Mouse (Mus musculus) heart, adult 8-10 months (tissue): ENCODE measurements around the gene Picalm. TPM values are rescaled to one million over a fixed set of nuclear protein-coding genes. Genes with fewer than 3 reads are reported as not detected.
A peak's percentile ranks its signal among the peaks of the same experiment; 100 is the strongest.

Experiments
- DNase-seq: peaks from one replicate; pipeline ENCODE4 v3.0.0; 2022; ENCODE audit warnings: low spot score
- total RNA-seq, 4 experiments: library from RNA; stranded (reverse); gene quantifications; 2 replicates each; pipeline ENCODE4 v1.2.4; 2022

Picalm gene
- 100 to 1,000 TPM in 2 of 4 experiments, 10 to 100 TPM in 2; 88.7 to 106 (median 101) TPM for total RNA-seq

DNA sequence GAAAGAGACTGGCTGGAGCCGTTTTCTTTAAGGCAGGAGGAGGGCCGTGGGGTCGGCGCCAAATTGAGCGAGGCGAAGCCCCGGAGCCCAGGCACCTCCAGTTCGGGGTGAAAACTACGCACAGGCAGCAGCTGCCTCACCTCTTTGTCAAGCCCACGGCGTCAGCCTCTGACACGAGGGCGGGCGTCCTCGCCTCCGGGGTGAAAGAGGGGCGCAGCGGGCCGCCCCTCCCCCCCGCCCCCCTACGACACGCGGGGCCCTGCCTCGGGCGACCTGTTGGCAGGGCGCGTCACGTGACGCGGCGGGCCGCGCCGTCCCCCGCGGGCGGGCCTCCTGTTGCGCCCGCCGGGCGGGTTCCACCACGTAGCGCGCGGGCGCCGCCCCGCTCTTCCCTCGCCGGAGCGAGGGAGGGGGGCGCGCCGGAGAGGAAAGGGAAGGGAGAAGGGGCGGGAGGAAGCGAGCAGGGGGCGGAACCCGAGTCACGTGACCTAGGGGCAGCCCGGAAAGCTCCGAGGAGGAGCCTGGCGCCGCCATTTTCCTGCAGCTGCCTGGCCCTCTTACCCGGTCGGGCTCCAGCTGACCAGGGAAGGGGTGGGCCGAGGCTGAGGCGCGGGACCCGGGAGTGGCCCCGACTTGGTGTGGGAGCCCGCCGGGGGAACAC lies at the start of gene Picalm:
Gene Picalm (plus strand): TSS at position 482 of the 661 bp plus-strand sequence.
- peak; percentile 97 for DNase-seq

DNA sequence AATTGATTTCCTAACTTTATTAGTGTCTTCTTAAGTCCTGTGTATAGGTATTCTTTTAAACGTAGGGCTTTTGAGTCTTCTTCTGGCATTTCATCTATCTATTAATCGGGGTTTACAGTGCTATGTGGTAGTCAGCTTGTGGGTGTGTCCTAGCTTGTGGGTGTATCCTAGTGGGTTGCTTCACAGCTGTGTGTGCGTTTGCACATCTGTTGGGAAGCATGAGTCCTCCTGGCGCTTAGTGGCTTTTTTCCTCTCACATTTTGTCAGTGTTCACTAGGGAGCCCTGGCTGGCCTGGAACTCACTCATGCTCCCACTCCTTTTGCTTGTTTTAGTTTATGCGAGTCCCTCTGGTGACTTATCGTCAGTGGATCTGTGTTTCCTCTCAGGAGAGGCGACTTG lies 46.2 kb upstream of the Picalm start:
- DNase-seq = no peak

DNA sequence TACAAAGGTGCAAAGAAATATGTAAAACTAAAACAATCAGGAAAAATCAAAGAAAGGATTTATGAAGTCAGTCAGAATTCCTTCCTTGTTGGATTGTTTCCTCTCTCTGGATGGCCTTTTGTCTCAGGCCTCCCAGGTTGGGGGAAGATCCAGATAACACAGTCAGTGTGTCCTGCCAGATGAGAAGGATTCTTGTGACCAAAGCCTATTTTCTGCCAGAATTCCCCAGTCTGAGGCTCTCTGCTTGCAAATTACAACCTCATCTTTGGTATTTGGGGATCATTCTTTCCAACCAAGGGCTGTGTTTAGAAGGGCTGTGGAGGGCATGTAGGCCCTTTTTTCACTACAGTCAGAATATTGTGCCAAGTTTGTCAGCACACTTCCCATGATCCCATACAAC lies 45.5 kb upstream of the Picalm start:
- no peak for DNase-seq

DNA sequence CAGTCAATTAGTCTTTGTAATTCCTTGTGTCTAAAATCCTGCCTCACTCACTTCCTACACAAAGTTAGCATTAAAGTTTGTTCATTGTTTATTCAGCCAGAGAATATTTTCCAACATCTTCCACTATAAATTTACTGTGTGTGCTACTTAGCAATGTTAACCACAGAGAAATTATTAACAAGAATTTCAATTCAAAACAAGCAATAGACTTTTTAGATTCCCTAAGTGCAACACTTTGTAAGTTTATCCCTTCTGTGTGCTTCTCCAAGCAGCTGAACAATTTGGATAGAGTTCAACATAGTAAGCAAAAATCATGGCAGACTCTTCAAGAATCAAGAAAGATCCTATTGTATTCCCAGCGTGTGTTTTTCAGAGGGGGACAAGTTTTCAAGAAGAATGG lies 44.3 kb upstream of the Picalm start:
- no peak for DNase-seq

DNA sequence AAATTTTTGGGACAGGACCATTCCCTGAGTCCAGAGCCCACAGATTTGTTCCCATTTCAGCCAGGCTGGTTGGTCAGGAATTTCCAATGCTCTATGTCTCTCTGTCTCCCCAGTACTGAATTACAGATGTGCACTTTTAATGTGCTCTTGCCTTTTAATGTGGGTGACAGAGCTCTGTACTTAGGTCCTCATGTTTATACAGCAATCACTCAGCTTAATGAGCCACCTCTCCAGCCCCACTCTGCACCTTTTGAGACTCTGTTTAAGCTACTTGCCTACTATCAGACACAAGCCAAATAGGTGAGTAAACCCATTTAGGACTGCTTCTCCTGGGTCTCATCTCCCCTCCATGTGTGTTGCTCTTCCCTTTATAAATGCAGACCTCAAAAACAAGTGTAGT lies 43.2 kb upstream of the Picalm start:
- no peak for DNase-seq

DNA sequence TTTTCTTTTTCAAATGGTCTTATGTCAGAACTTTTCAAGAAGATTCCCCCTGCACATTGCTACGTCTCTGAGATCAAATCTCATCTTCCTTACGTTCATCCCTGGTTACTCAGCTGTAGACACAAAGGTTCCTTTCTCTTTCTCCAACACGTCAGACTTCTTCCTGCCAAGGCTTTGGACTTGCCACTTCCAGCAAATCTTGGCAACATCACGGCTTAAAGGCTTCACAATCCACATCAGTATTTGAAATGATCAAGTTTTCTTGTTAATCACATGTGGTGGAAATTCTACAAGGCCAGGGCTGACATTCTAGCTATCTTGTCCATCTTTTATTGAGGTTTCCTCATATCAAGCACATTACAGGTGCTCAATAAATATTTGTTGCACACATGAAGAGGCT lies 39.0 kb upstream of the Picalm start:
- DNase-seq = peak; percentile 36

DNA sequence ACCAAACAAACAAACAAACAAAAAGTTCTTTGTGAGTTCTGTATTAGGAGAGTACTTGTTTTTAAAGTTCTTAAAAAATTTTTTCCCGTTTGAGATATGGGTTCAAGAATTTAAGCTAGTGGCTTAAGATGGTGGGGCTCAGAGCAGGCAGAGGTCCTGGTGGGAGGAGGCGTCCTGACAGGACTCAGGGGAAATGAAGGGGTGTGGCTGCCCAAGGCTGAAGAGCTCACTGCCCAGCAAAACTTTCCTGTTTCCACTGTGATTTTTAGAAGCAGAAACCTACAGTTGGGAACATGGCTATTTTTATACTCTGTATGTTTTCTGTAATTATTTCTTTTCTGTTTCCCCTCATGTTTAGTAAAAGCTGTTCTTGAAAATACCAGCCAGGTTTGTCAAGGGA lies 38.3 kb upstream of the Picalm start:
- DNase-seq = peak; percentile 31

DNA sequence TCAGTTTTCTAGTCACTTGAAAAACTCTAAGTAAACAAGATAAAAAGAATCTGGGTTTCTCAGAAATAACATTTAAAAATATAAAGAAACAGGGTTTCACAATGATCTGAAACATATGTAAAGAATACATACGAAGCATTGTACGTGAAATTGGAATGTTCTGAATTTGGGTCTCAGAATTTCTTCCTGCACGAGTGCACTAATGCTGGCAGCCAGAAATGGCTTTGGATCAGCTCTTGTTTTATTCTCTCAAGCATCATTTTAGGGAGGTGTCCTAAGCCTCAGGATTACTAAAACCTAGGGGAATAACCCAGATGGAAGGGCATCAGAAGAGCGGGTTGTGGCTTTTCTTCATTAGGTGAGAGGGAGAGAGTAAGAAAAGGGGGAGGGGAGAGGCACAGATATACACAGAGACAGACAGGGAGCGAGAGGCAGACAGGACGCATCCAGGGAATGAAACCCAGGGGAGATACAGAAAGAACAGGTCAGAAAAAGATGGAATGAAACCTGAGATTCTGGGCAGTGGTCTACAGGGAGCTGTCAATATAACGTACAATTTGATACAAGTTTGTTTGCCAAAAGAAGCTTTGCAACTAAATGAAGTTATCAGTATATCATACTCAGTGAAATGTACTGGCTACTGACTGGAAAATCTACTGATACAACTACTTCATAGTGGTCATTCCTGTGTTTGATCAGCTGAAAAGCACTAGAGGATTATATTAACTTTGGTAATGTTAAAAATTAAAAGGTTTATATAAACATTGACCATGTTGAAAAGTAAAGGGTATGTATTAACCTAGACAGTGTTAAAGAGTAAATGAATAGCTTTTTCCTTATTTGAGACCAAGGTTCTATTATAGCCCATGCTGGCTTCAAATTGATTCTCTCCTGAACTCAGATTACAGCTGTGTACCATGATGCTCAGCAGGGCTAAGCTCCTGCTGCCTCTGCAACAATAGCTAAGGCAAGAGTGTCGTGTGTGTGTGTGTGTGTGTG lies 37.3 kb upstream of the Picalm start:
- no peak for DNase-seq

DNA sequence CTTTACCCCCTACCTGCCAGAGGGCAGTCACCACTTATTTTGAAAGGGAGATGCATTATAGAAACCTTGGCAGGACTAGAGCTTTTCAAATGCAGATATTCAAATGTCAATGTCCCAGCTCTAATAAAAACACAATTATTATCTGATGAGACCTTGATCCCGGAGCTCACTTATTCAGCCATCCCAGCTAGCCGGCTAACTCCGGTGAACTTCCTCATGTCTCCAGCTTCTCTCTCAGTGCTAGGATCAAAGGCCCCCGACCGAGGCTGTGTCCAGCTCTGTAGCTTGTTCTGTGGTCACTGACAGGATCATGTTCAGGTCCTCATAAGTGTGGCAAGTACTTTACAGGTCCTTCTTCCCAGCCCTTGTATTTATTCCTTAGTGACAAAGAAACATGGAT lies 34.9 kb upstream of the Picalm start:
- no peak for DNase-seq

DNA sequence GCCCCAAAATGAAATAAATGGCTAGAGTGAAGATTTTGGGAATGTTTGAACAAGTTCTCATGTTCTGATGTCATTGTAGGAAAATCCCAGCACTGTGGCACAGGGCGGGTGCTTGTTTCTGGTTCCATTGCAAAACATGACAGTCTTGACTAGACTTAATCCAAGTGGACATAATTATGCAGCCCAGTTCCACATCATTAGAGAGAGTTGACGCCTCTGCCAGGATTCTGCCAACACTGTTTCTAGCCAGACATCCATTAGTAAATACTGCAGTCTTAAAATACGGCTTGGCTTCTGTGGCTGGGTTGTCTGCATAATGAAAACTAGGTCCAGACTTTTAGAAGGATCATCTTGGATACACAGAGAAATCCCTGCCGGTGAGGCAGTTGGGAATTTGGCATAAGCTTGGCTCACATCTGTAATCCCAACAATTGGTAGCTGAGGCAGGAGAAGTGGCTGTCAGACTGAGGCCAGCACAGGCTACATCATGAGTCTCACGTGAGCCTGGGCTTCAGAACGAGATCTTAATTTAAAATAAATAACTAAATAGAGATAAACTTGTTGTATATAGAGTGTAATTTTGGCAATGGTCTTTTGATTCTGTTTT lies 34.1 kb upstream of the Picalm start:
- no peak for DNase-seq

DNA sequence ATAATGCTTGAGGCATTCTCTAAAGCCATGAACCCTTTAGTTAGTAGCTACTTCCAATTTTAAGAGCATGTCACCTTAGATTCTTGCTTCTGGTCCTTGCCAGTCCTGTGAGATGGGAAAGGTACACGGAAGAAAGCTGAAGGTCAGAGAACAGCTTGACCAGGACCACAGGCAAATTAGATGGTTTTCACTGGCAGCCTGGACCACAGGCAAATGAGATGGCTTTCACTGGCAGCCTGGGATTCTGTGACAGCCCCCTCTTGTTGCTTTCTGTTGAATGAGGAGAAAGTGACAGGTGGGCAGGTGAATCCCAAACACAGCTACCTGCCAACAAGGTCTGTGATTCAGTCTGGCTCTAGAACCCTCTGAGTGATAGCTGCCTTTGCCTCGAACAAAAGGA lies 33.4 kb upstream of the Picalm start:
- DNase-seq = no peak

DNA sequence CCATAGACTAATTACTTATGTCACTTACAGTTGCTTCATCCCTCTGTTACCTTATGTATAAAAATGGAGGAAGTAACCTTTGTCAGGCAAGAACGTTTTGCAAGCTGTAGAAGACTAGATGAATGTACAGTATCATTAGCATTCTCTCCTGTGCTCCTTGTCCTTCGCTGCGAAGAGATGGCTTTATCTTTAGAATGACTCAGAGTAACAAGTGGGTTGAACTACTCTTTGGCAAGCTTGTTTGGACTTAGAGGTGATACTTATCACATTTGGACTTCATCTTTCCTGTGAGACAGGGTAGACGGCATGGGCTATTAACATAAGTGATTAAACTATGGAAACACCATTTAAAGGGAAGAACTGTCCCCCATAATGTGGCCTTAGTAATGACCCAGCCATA lies 31.8 kb upstream of the Picalm start:
- no peak for DNase-seq

DNA sequence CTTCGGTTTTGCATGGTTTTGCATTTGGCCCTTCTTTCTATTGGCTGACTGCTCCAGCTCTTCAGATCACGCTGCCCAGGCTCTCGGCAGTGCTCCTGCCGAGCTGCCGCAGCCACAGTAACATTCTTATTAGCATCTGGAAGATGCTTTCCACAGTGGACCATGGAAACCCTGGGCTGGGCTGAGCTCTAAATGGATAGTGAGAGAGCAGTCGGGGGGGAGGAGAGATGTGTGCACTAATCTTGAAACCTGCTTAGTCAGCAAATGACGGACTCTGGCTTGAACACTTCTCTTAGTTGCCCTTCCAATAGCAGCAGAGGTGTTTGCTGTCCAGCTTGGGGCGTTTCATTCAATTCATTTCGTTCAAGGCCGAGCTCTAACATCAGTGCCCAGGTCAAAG lies 30.8 kb upstream of the Picalm start:
- no peak for DNase-seq

DNA sequence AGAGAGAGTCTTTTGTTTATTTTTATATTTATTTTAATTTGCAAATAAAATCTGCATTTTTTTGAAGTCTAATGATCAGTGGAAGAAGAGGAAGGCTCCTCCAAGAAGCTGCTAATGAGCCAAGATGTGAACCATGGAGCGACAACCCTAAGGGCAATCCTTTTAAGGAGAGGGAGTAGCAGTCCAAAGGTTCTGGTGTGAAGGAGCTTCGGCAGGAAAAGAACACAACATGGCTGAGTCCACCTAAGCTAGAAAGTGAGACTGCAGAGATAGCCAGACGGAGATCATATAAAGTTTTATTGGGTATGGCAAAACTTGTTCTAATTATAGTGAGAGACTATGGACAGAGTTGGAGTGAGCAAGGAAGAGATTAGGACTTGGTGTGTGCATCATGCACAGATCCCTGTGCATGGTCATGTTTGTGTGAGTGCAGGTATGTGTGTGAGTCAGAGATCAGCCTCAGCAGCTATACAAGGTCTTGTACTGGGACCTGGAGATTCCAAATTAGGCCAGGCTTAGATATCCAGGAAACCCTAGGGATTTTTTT lies 29.3 kb upstream of the Picalm start:
- DNase-seq = no peak

DNA sequence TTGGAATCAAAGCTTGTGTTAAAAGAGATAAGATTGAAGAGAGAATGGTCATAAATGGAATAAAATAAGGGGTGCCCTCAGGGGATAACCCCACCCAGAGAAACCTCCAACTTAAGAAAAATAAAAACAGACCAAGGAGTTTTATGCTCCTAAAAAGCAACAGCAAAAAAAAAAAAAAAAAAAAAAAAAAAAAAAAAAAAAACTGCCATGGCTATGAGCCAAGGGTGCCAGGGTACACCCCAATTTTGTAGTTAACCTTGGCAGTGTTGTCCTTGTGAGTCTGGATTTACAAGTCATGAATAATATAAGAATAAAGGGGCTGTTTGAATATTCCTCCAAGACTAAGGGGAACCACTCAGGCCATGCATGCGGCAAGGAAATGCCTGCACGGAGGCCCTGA lies 13.9 kb upstream of the Picalm start:
- DNase-seq = no peak

DNA sequence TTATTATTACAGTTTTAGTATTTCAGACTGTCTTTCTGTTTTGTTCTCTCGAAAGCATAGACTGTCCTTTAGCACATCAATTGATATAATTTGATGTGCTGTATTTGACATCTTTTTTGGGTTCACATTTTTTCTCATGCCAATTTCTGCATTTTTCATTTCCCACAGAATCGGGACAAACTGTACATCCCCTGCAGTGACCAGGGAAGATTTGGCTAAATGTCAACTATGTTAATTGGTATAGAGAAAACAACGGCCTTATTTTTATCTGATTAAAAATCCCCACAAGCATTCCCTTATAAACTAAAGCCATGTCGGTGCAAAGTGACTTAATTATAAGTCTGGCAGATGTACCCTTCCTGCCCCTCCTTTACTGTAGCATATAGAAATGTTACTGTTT lies 9.9 kb upstream of the Picalm start:
- DNase-seq = no peak

DNA sequence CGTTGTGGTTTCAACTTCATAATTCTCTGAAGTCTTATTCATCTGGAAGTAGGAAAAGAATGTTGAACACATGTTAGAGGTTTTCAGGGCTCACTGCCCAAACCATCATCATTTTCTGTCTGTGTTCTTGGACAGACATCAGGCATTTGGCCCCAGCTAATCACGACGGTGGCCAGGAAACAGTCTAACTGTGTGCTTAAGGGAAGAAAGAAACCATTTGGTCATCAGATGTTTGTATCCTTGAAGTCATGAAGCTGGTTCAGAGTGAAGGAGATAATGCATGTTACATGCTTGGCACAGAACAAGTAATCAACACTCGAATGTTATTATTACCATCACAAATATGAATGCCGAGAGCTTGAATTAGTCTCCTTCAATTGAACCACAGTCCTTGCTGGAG lies 5.0 kb upstream of the Picalm start:
- peak; percentile 66 for DNase-seq

DNA sequence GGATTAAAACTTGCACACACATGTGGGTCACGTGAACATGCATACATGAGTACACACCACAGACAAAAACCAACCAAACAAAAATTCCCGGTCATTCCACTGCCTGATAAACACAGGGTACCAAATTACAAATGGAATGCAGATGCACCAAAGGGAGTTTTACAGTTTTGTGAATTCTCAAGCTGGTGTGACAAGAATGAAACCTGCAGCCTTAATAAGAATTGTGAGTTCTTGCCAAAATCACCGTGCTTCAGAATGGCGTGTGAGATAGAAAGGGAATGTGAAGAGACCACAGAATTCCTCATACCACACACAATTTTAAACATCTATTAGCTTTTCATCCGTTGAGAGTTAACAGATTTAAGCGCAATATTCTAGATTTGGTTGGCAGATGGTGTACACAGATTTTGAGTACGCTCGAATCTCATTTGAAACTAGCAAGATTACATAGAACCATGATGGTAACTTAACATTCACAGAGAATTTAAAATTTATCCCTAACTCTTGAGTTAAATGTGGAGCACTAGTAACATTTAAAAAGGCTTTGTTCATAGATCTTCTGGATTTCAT lies 1.3 kb upstream of the Picalm start:
- DNase-seq = no peak

DNA sequence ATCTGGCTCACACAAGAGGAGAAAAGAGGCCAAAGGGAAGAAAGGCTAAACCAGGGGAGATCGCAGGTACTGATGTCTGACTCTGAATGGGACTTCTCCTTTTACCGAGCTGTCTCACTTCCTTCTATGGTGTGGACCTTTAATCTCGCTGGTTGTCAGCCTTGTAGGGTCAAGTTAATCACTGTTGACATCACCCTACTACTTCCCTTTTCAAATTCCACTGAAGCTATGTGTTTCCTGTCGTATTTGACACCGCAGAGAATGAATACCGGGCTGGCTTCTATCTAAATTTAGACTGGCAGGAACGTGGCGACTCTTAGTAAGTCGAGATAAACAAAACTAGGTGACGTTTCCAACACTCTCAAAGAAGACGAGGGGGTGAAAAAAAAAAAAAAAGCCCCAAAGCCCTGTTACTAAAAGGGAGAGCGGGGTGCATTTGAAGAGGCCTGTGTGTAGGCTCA lies 712 bp upstream of the Picalm start:
- DNase-seq = peak; percentile 89

DNA sequence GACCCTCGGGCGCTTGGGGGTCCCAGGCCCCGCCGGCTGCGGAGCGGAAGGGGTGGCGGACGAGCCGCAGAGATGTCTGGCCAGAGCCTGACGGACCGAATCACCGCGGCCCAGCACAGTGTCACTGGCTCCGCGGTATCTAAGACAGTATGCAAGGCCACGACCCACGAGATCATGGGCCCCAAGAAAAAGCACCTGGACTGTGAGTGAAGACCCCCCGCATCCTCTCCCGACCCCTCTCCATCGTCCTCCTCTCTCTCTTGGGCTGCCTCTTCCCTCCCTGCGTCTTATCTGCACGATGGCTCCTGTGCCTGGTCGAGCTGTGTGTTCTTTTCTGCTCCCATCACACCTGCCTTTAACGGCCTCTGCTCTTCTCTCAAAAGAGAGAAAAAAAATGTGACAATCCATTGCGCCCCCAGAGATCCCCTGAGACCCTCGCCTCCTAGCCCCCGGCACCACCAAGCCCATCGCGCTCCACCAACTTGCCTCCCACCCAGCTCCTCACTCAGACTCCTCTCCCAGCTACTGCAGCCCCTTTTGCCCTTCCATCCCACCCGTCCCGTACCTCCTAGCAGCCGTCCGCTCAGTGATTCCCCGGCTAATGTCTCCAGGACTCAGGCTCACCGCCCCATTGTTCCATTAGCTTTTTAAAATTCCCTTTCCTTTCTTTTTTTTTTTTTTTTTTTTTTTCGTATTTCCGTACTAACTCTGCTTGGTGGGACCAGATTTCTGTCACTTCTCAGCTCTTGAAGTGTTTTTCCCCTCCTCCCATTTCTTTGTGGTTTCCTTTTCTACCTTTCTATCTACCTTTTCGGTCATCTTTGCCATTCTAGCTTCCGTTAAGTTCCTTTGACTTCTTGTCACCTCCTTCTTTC lies 725 bp downstream of the Picalm start:
- no peak for DNase-seq

DNA sequence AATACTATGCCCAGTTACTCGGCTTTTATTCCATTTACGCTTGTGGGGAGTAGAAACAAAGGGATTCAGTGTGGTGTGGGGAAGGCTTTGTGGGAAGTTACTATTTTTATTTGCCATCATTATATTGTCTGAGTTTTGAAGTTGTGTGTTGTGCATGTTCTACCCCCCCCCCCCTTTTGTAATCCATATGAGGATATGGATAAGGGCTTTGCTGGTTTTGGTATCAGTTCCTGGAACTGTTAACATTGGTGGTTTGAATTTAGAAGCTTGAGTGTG lies 1.3 kb downstream of the Picalm start:
- no peak for DNase-seq
